Mouse (Mus musculus) ZHBTc4 (cell line): ENCODE data around the gene Ttc7.
"Not testable (repeated sequence)": the region's sequence is repeated elsewhere in the genome, so short reads cannot be mapped to it uniquely, and the experiment has no call there.

Experiments used
- DNase-seq: peaks from one replicate; pipeline ENCODE4 v3.0.0-alpha.2; 2011; ENCODE audit warnings: low read depth, low spot score

The Ttc7 gene

GRCm38 (mm10) chr17:87286481-87287143 lies 3.9 kb downstream of the Ttc7 start:
- DNase-seq: no peak

- DNase-seq: no peak
These were observed 4.6 kb downstream of the Ttc7 start for GRCm38 (mm10) chr17:87287197-87287777.

GRCm38 (mm10) chr17:87288131-87288530 lies 5.4 kb downstream of the Ttc7 start:
- no peak for DNase-seq

- no peak for DNase-seq
These were observed 6.7 kb downstream of the Ttc7 start for GRCm38 (mm10) chr17:87289367-87289766.

GRCm38 (mm10) chr17:87291037-87291436 lies 8.4 kb downstream of the Ttc7 start:
- DNase-seq: no peak

- DNase-seq: no peak
These were observed 9.1 kb downstream of the Ttc7 start for GRCm38 (mm10) chr17:87291782-87292181.

GRCm38 (mm10) chr17:87293125-87293524 lies 10.4 kb downstream of the Ttc7 start:
- no peak for DNase-seq

GRCm38 (mm10) chr17:87295738-87296137 lies 13.1 kb downstream of the Ttc7 start:
- DNase-seq: no peak

- not testable (repeated sequence) for DNase-seq
These were observed 14.0 kb downstream of the Ttc7 start for GRCm38 (mm10) chr17:87296701-87297100.

GRCm38 (mm10) chr17:87298944-87299343 lies 16.3 kb downstream of the Ttc7 start:
- DNase-seq: no peak

- DNase-seq: no peak
These were observed 17.7 kb downstream of the Ttc7 start for GRCm38 (mm10) chr17:87300340-87300739.

GRCm38 (mm10) chr17:87301607-87302006 lies 18.9 kb downstream of the Ttc7 start:
- not testable (repeated sequence) for DNase-seq

GRCm38 (mm10) chr17:87302014-87302794 lies 19.5 kb downstream of the Ttc7 start:
- no peak for DNase-seq

GRCm38 (mm10) chr17:87304151-87304894 lies 21.6 kb downstream of the Ttc7 start:
- DNase-seq: no peak

- no peak for DNase-seq
These were observed 22.4 kb downstream of the Ttc7 start for GRCm38 (mm10) chr17:87305065-87305464.

GRCm38 (mm10) chr17:87306746-87307145 lies 24.1 kb downstream of the Ttc7 start:
- DNase-seq: no peak

- no peak for DNase-seq
These were observed 26.5 kb downstream of the Ttc7 start for GRCm38 (mm10) chr17:87309073-87309788.

- no peak for DNase-seq
These were observed 27.8 kb downstream of the Ttc7 start for GRCm38 (mm10) chr17:87310497-87310896.

- DNase-seq: no peak
These were observed 29.7 kb downstream of the Ttc7 start for GRCm38 (mm10) chr17:87312351-87312750.

- peak; percentile 28 for DNase-seq
These were observed 30.5 kb downstream of the Ttc7 start for GRCm38 (mm10) chr17:87312924-87313870.
